Mouse (Mus musculus): ENCODE measurements around the gene Tor1a.
"Not testable (repeated sequence)": the region's sequence is repeated elsewhere in the genome, so short reads cannot be mapped to it uniquely, and the experiment has no call there.

Tor1a gene

DNA sequence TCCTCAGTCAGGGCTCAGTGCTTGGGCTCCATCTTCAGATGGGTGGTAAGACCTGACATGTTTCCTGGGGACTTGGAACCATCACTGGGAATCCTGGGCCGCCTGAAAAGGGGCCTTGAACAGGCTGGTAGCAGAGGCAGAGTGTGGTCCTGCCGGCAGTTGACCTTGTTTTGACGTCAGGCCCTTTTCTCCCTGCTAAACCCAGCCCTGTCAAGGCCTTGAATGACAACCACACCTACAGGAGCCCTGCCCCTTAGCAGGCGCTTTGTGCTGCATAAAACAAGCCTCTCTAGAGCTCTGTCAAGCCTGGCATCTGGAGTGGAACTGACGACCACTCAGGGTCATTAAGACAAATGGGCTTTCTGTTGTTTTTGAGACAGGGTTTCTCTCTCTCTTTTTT is 7.9 kb downstream of the Tor1a start:
- in situ Hi-C loops (cut with MboI; ENCODE audit: low pct_unique_long_range_greater_than_20kb in 1 of 2, low sequenced_read_pairs in 2 of 2, unreplicated experiment in 1 of 2), result no loop called here

DNA sequence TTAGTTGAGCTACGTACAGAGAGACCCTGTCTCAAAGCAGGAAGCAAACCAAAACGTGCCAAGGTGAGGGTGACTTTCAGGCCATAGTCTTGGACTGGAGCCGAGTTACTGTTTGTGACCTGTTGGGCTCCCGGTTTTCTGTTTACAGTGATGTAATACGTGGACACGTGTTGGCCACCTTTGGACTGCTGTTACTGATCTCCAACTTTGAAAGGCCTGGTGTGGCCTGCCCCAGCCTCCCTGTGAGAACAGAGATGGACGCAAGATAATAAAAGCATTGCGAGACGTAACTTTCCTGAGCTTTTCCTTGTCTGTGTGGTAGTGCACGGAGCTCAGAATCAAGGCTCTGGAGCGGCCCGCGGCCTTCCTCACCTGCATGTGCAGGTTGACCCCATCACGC is 9.0 kb downstream of the Tor1a start:
- in situ Hi-C loops (cut with MboI; ENCODE audit: low pct_unique_long_range_greater_than_20kb in 1 of 2, low sequenced_read_pairs in 2 of 2, unreplicated experiment in 1 of 2), result no loop called here

DNA sequence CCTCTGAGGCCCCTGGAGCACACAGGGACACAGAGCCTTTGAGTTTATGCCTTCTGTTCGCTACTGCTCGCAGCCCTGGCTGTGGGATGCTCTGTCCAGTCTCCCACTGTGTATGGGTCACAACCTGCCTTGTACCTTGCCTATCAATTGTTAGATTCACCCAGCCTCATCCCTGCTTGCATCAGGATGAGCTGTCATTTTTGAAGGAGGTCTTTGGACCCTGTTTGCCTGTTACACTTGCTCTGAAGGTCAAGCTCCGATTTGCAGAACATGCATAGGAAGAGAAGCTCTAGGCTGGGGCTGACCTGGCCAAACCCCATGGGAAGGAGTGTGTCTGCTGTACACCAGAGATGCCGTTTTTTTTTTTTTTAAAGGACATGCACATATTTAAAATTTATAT is 10.2 kb downstream of the Tor1a start:
- in situ Hi-C loops (cut with MboI; ENCODE audit: low pct_unique_long_range_greater_than_20kb in 1 of 2, low sequenced_read_pairs in 2 of 2, unreplicated experiment in 1 of 2), result no loop called here

DNA sequence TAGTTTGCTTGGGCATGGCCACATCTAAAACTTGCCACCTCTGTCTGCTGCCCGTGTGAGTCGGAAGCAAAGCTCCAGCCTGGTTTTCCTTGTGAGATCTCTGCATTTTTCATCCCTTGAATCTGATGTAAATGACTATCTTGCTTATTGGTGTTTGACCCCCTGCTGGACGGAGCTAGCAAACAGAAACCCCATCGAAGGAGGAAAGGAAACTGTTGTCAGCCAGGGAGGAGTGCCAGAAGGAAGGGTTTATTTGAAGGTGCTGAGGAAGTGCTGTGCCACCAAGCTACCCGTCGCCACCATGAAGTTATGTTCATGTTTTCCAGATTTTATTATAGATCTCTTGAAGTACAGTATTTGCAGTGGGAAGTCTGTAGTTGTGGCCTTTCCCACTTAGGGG is 12.9 kb downstream of the Tor1a start:
- in situ Hi-C loops (cut with MboI; ENCODE audit: low pct_unique_long_range_greater_than_20kb in 1 of 2, low sequenced_read_pairs in 2 of 2, unreplicated experiment in 1 of 2), result no loop called here

DNA sequence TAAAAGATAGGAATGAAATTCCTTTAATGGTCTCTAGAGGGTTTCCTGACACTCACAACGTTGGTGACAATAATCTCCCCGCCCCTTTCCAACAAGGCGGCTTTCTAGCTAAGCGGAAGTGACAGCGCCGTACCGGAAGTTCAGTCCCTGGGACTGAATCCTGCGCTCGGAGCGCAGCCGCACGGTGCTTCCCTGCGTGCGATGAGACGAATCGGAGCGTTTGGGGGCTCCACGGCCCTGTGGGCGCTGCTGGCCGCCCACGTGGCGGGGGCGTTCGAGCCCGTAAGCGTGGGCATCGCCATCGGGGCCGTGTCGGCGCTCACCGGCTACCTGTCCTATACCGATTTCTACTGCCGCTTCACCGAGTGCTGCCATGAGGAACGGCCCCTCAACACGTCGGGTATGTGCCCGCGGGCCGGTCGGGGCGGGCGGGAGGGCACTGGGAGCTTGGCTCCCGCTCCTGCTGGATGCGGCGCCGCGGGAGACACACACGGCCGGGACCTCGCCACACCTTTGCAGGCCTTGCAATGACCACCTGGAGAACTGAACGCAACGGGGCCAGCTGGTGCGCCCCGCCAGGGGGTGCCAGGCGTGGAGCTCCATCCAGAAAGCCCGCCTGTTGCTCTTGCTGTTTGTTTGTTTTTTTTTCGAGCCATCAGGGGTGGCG is 14.8 kb downstream of the Tor1a start, which contains the start of gene Tor1b:
Gene Tor1b, plus strand, starts transcription at position 136 of the 667 bp plus-strand sequence.
- in situ Hi-C loops (cut with MboI; ENCODE audit: low pct_unique_long_range_greater_than_20kb in 1 of 2, low sequenced_read_pairs in 2 of 2, unreplicated experiment in 1 of 2), result no loop called here

DNA sequence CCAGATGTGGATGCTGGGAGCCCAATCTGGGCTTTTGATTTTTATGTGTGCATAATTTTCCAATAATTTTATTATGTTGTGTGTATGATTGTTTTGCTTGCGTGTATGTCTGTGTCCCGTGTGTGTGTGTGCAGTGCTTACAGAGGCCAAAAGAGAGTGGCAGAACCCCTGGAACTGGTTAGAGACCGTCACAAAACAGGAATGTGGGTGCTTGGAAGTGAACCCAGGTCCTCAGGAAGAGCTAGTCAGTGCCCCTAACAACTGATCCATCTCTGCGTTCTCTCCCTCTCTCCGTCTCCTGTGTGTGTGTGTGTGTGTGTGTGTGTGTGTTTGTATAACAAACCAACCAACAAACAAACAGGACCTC is 15.3 kb downstream of the Tor1a start:
- in situ Hi-C loops (cut with MboI; ENCODE audit: low pct_unique_long_range_greater_than_20kb in 1 of 2, low sequenced_read_pairs in 2 of 2, unreplicated experiment in 1 of 2), result no loop called here

DNA sequence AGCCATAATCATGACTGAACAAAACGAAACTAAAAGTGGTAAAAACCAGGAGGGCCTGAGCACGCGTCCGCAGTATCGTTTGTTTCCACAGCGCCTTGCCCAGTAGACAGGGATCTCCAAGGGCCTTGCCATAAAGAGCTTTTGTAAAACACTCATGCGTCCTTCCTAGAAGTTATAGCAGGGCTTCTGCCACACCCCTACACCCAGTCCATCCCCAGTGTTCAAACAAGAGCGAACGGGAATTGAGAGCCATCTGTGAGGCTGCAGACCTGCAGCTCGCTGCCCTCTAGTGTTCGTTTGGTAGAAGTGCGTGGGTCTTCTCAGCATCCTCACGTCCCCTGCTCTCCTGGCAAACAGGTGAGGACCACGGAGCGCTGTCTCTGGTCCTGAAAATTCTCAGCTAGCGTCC is 25.1 kb downstream of the Tor1a start:
- in situ Hi-C loops (cut with MboI; ENCODE audit: low pct_unique_long_range_greater_than_20kb in 1 of 2, low sequenced_read_pairs in 2 of 2, unreplicated experiment in 1 of 2), result no loop called here

DNA sequence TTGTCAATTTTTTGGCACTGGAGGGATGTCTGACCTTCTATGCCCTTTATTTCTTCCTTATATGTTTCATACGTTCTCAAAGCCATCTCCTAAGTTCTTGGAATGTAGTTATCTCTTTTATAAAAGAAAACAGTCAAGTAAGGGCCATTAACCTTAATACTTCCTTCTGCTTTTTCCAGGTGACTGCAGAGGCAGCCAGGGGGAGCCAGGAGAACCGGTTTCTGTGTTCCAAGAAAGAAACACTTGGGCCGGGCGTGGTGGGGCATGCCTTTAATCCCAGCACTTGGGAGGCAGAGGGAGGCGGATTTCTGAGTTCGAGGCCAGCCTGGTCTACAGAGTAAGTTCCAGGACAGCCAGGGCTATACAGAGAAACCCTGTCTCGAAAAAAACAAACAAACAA is 25.6 kb downstream of the Tor1a start:
- in situ Hi-C loops (cut with MboI; ENCODE audit: low pct_unique_long_range_greater_than_20kb in 1 of 2, low sequenced_read_pairs in 2 of 2, unreplicated experiment in 1 of 2), result not testable (repeated sequence)

DNA sequence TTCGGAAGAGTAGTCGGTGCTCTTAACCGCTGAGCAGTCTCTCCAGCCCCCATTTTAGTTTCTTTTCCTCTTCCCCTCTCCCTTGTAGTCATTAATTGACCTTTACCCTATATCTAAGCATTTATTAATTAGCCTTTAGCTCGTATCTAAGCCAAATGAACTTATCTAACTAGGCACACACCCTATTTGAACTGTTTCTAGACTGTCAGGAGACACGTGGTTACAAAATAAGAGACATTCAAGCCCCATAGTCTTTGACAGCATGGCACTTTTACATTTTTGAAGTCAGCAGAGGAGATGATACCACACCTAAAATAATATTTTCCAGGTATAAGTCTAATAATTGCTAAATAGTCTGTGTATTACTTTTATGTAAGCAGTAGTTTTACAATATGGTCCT is 26.1 kb downstream of the Tor1a start:
- in situ Hi-C loops (cut with MboI; ENCODE audit: low pct_unique_long_range_greater_than_20kb in 1 of 2, low sequenced_read_pairs in 2 of 2, unreplicated experiment in 1 of 2), result no loop called here

DNA sequence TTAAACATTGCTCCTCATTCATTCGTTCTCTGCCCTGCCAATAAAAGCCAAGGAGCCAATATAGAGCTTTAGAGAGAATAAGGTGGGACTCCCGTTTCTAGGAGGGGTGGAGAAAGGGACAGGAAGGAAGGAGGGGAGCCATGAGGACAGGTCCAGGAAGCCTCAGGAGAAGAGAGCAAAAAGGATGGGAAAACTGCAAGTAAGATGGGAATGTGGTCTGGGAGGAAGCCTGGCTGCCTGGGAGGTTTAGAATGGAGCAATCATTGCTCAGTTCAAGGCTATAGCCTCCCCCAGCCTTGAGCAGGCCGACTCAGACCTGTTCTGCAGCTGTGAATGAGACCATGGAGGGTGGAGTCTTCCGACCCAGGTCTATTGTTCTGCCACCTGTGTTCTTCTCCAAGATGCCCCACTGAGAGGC is 29.1 kb downstream of the Tor1a start:
- in situ Hi-C loops (cut with MboI; ENCODE audit: low pct_unique_long_range_greater_than_20kb in 1 of 2, low sequenced_read_pairs in 2 of 2, unreplicated experiment in 1 of 2), result loop anchor here in 1 of 2 experiments (10.0 kb wide), 1 partner anchor 114 kb away; no protein-coding TSS in a partner anchor

DNA sequence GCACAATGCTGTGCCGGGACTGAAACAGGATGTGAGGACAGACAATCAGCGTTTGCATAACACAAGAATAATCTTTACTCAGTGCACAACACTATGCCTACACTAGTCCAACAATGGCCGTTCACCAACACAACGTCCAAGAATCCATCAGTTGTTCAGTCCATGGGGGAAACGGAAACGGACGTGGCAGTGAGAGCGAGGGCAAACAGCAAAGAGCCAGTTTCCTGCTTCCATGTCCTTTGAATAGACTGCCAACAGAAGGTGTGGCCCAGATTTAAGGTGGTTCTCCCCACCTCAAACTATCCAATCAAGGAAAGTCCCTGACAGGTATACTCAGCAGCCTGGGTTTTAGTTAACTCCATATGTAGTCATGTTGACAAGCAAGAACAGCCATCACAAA is 30.0 kb downstream of the Tor1a start:
- in situ Hi-C loops (cut with MboI; ENCODE audit: low pct_unique_long_range_greater_than_20kb in 1 of 2, low sequenced_read_pairs in 2 of 2, unreplicated experiment in 1 of 2), result loop anchor here in 1 of 2 experiments (10.0 kb wide), 1 partner anchor 113 kb away; no protein-coding TSS in a partner anchor

DNA sequence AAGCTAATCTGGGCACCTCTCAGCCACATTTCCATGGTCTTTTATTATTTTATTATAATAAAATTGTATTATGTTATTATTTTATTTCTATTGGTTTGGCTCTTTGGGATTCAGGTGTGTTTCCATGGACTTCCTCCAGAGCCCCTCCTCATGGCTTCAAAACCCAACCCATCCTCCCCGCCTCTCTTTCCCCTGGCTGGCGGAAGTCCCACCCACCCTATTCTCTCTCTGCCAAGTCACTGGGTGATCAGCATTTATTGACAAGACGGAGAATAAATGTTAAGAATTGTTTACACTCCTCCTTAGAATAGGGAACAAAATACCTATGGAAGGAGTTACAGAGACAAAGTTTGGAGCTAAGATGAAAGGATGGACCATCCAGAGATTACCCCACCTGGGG is 30.9 kb downstream of the Tor1a start:
- in situ Hi-C loops (cut with MboI; ENCODE audit: low pct_unique_long_range_greater_than_20kb in 1 of 2, low sequenced_read_pairs in 2 of 2, unreplicated experiment in 1 of 2), result loop anchor here in 1 of 2 experiments (10.0 kb wide), 1 partner anchor 112 kb away; no protein-coding TSS in a partner anchor

DNA sequence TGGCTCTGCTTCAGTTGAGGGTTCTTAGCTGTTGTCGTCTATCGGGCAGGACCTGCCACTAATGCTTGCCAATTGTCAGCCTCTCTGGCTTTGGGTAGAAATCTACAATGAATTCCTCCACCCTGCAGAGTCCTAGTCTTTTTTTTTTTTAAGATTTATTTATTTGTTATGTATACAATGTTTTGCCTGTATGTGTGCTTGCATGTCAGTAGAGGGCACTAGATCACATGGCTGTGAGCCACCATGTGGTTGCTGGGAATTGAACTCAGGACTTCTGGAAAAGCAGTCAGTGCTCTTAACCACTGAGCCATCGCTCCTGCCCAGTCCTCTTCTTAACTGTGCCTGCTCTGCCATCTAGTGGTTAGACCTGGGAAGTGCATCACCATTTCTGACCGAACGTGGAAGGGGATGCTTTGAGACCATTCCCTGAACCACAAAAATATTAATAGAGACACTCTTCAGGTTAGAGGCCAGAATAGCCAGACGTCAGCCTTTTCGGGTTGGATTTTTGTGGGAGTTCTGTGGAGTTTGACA is 33.7 kb downstream of the Tor1a start:
- in situ Hi-C loops (cut with MboI; ENCODE audit: low pct_unique_long_range_greater_than_20kb in 1 of 2, low sequenced_read_pairs in 2 of 2, unreplicated experiment in 1 of 2), result loop anchor here (5.0 to 10.0 kb wide), 4 partner anchors 42 to 109 kb away; no protein-coding TSS in a partner anchor

DNA sequence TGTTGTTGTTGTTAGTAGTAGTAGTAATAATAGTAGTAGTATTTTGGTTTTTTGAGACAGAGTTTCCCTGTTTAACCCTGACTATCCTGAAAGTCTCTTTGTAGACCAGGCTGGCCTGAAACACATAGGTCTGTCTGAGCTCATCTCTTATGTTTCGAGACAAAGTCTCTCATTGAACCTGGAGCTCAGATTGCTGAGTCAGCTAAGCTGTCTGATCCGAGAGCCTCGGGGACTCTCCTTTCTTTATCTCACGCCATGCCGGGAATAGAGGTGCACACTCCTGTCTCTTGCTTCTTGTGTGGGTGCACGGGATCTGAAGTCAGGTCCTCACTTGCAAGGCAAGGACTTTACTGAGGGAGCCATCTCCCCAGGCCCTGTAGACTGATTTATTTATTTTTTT is 34.7 kb downstream of the Tor1a start:
- in situ Hi-C loops (cut with MboI; ENCODE audit: low pct_unique_long_range_greater_than_20kb in 1 of 2, low sequenced_read_pairs in 2 of 2, unreplicated experiment in 1 of 2), result loop anchor here (5.0 to 10.0 kb wide), 4 partner anchors 41 to 108 kb away; no protein-coding TSS in a partner anchor

DNA sequence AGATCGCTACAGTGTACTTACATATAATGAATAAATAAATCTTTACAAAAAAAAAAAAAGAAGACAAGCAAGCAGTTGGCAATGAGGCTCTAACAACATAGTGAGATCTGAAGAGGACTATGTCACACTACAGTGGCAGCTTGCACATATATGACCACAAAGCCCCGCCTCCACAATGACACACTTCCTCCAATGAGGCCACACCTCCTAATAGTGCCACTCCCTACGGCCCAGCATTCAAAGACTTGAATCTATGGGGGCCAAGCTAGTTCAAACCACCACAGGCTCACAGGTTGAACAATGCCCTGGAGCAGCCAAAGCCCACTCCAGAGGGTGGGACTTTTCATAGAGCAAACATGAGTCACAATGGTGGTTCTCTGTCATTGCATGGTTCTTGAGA is 35.8 kb downstream of the Tor1a start:
- in situ Hi-C loops (cut with MboI; ENCODE audit: low pct_unique_long_range_greater_than_20kb in 1 of 2, low sequenced_read_pairs in 2 of 2, unreplicated experiment in 1 of 2), result loop anchor here (5.0 to 10.0 kb wide), 4 partner anchors 40 to 107 kb away; no protein-coding TSS in a partner anchor

DNA sequence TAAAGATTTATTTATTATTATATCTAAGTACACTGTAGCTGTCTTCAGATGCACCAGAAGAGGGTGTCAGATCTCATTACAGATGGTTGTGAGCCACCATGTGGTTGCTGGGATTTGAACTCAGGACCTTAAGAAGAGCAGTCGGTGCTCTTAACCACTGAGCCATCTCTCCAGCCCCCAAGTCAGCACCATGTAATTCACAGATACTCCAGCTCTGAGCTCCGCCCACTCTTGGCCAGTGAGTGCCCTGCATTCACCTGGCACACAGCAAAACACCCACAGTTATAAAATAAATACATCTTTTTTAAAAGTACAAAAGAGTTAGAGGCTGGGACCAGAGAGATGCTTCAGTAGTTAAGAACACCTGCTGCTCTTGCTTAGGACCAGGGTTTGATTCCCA is 36.9 kb downstream of the Tor1a start:
- in situ Hi-C loops (cut with MboI; ENCODE audit: low pct_unique_long_range_greater_than_20kb in 1 of 2, low sequenced_read_pairs in 2 of 2, unreplicated experiment in 1 of 2), result loop anchor here (5.0 to 10.0 kb wide), 4 partner anchors 39 to 106 kb away; no protein-coding TSS in a partner anchor

DNA sequence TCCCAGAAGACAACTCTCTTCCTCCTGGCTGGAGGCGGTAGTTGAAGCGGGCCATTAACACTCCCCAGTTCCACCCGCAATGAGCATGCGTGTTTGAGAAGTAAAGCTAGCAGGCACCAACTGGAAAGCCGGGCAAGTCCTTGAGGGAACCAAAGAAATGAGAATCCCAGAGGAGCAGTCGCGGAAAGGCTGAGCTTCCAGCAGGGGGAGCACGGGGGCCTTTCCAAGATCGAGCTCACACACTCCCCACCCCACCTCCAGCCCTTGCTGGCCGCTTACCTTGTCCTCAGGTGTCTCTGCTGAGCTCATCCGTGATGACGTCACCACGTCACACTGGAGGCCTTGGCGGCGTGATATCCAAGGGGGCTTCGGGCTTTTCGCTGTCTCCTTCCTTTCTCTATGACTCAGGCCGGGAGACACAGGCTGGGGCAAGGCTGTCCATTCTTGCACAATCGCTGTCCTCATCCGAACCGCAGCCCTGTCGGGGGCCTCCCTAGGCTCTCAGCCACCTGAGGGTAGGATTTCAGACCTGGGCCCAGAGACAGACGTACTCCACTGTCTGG is 38.2 kb downstream of the Tor1a start, which contains the start of gene Ptges:
Gene Ptges, minus strand, starts transcription at position 381 of the 563 bp plus-strand sequence.
- in situ Hi-C loops (cut with MboI; ENCODE audit: low pct_unique_long_range_greater_than_20kb in 1 of 2, low sequenced_read_pairs in 2 of 2, unreplicated experiment in 1 of 2), result loop anchor here (5.0 to 10.0 kb wide), 4 partner anchors 37 to 105 kb away; no protein-coding TSS in a partner anchor

DNA sequence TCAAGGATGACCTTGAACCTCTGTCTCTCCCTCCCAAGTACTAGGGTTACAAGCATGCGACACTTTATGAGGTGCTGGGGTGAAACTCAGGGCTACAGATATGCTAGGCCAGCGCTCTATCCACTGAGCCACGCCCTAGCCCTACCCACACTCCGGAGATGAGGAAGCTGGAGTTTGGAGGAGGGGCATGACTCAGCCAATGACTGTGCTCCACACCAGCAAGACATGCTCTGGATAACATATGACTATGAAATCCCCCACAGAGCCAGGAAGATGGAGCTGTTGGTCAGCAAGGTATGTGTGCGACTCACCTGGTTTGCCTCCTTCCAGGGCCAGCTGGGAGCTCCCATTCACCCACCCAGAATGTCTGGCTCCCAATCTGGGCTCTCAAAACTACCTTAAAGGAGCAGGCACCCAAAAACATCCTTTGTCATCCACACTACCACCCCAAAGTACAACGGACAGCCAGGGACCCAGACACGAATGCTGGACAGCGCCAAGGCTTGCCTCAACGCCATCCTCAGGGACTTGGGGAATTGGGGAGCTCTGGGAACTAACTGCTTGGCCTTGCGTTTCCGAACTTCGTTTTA is 38.7 kb downstream of the Tor1a start:
- in situ Hi-C loops (cut with MboI; ENCODE audit: low pct_unique_long_range_greater_than_20kb in 1 of 2, low sequenced_read_pairs in 2 of 2, unreplicated experiment in 1 of 2), result no loop called here
